Mouse (Mus musculus): ENCODE data around the gene H1foo.

H1foo gene

GRCm38 (mm10) chr6:115944638-115945037 lies at the start of gene H1foo:
Gene H1foo, plus strand, starts transcription at chr6:115944938.
- DNase-seq (ENCODE audit: low spot score in 2 of 2), result no peak

- no peak for DNase-seq (ENCODE audit: low spot score in 2 of 2)
Observed at GRCm38 (mm10) chr6:115896346-115896745, 48.4 kb upstream of the H1foo start.

- DNase-seq (ENCODE audit: low spot score in 2 of 2), result no peak
Observed at GRCm38 (mm10) chr6:115897117-115897516, 47.6 kb upstream of the H1foo start.

GRCm38 (mm10) chr6:115897926-115898520 lies 46.7 kb upstream of the H1foo start:
- DNase-seq (ENCODE audit: low spot score in 2 of 2), result no peak

- DNase-seq (ENCODE audit: low spot score in 2 of 2), result peak in 1 of 2 experiments; percentile 71
Observed at GRCm38 (mm10) chr6:115901062-115901461, 43.7 kb upstream of the H1foo start.

GRCm38 (mm10) chr6:115901489-115901931 lies 43.2 kb upstream of the H1foo start:
- DNase-seq (ENCODE audit: low spot score in 2 of 2), result no peak

GRCm38 (mm10) chr6:115902545-115902944 lies 42.2 kb upstream of the H1foo start:
- no peak for DNase-seq (ENCODE audit: low spot score in 2 of 2)

- DNase-seq (ENCODE audit: low spot score in 2 of 2), result no peak
Observed at GRCm38 (mm10) chr6:115905568-115905967, 39.2 kb upstream of the H1foo start.

GRCm38 (mm10) chr6:115906455-115906854 lies 38.3 kb upstream of the H1foo start:
- no peak for DNase-seq (ENCODE audit: low spot score in 2 of 2)

GRCm38 (mm10) chr6:115906871-115907270 lies 37.9 kb upstream of the H1foo start:
- DNase-seq (ENCODE audit: low spot score in 2 of 2), result no peak

- DNase-seq (ENCODE audit: low spot score in 2 of 2), result no peak
Observed at GRCm38 (mm10) chr6:115908421-115908982, 36.2 kb upstream of the H1foo start.

GRCm38 (mm10) chr6:115909052-115909451 lies 35.7 kb upstream of the H1foo start:
- DNase-seq (ENCODE audit: low spot score in 2 of 2), result no peak

GRCm38 (mm10) chr6:115909940-115910339 lies 34.8 kb upstream of the H1foo start:
- no peak for DNase-seq (ENCODE audit: low spot score in 2 of 2)

GRCm38 (mm10) chr6:115911763-115912162 lies 33.0 kb upstream of the H1foo start:
- no peak for DNase-seq (ENCODE audit: low spot score in 2 of 2)

GRCm38 (mm10) chr6:115913482-115913881 lies 31.3 kb upstream of the H1foo start:
- no peak for DNase-seq (ENCODE audit: low spot score in 2 of 2)

- DNase-seq (ENCODE audit: low spot score in 2 of 2), result no peak
Observed at GRCm38 (mm10) chr6:115914511-115915202, 30.1 kb upstream of the H1foo start.

GRCm38 (mm10) chr6:115915601-115916445 lies 28.9 kb upstream of the H1foo start:
- no peak for DNase-seq (ENCODE audit: low spot score in 2 of 2)

GRCm38 (mm10) chr6:115916611-115917010 lies 28.1 kb upstream of the H1foo start:
- DNase-seq (ENCODE audit: low spot score in 2 of 2), result no peak

- no peak for DNase-seq (ENCODE audit: low spot score in 2 of 2)
Observed at GRCm38 (mm10) chr6:115918615-115919014, 26.1 kb upstream of the H1foo start.

- no peak for DNase-seq (ENCODE audit: low spot score in 2 of 2)
Observed at GRCm38 (mm10) chr6:115919876-115920275, 24.9 kb upstream of the H1foo start.

- DNase-seq (ENCODE audit: low spot score in 2 of 2), result no peak
Observed at GRCm38 (mm10) chr6:115924829-115925228, 19.9 kb upstream of the H1foo start.

GRCm38 (mm10) chr6:115926416-115926815 lies 18.3 kb upstream of the H1foo start:
- DNase-seq (ENCODE audit: low spot score in 2 of 2), result no peak

All from frontal cortex, postnatal 14 days (tissue).